Mouse (Mus musculus): ENCODE measurements around the gene Olfr544. TPM values are rescaled to one million over a fixed set of nuclear protein-coding genes. Genes with fewer than 3 reads are reported as not detected.

Olfr544 gene
- polyA plus RNA-seq, 1 experiment from 2014 or later: 0.14 TPM

Other genes starting within 250 kb of the Olfr544 start
- gene Rhog, start 232.3 kb downstream of the Olfr544 start, polyA plus RNA-seq (2015; fragmentation: Nextera tagmentation; extraction: Ambion mirVana): 18.4 and 37.9 TPM in 2 replicates
- gene Stim1, start 220.5 kb downstream of the Olfr544 start, polyA plus RNA-seq (2015; fragmentation: Nextera tagmentation; extraction: Ambion mirVana): 13.2 and 17.0 TPM in 2 replicates
- gene Rrm1, start 46.6 kb downstream of the Olfr544 start, polyA plus RNA-seq (2015; fragmentation: Nextera tagmentation; extraction: Ambion mirVana): 38.0 and 65.1 TPM in 2 replicates
- gene Olfr543, start 6.6 kb downstream of the Olfr544 start, polyA plus RNA-seq (2015; fragmentation: Nextera tagmentation; extraction: Ambion mirVana): 0.36 and 0.56 TPM in 2 replicates
- 0.33 and 0.41 TPM in 2 replicates for gene Olfr545, start 11.3 kb upstream of the Olfr544 start, polyA plus RNA-seq (2015; fragmentation: Nextera tagmentation; extraction: Ambion mirVana)
- not detected in 2 replicates for gene Olfr547, start 46.4 kb upstream of the Olfr544 start, polyA plus RNA-seq (2015; fragmentation: Nextera tagmentation; extraction: Ambion mirVana)
- gene Olfr548-ps1, start 52.6 kb upstream of the Olfr544 start, polyA plus RNA-seq (2015; fragmentation: Nextera tagmentation; extraction: Ambion mirVana): not detected in 2 replicates
- gene Olfr549, start 61.6 kb upstream of the Olfr544 start, polyA plus RNA-seq (2015; fragmentation: Nextera tagmentation; extraction: Ambion mirVana): not detected in 2 replicates
- gene Trim21, start 77.2 kb upstream of the Olfr544 start, polyA plus RNA-seq (2015; fragmentation: Nextera tagmentation; extraction: Ambion mirVana): 0.52 TPM in 1 of 2 replicates, not detected in the other
- not detected in 2 replicates for gene Olfr550, start 83.1 kb upstream of the Olfr544 start, polyA plus RNA-seq (2015; fragmentation: Nextera tagmentation; extraction: Ambion mirVana)
- not detected in 2 replicates for gene Olfr551, start 103.6 kb upstream of the Olfr544 start, polyA plus RNA-seq (2015; fragmentation: Nextera tagmentation; extraction: Ambion mirVana)
- gene Olfr552, start 109.5 kb upstream of the Olfr544 start, polyA plus RNA-seq (2015; fragmentation: Nextera tagmentation; extraction: Ambion mirVana): not detected in 2 replicates
- not detected in 2 replicates for gene Olfr553, start 129.9 kb upstream of the Olfr544 start, polyA plus RNA-seq (2015; fragmentation: Nextera tagmentation; extraction: Ambion mirVana)
- gene Olfr554, start 150.1 kb upstream of the Olfr544 start, polyA plus RNA-seq (2015; fragmentation: Nextera tagmentation; extraction: Ambion mirVana): not detected in 2 replicates
- gene Olfr555, start 170.5 kb upstream of the Olfr544 start, polyA plus RNA-seq (2015; fragmentation: Nextera tagmentation; extraction: Ambion mirVana): not detected in 2 replicates
- gene Olfr556, start 176.6 kb upstream of the Olfr544 start, polyA plus RNA-seq (2015; fragmentation: Nextera tagmentation; extraction: Ambion mirVana): not detected in 2 replicates
- 7.0 and 10.4 TPM in 2 replicates for gene Trim68, start 199.0 kb upstream of the Olfr544 start, polyA plus RNA-seq (2015; fragmentation: Nextera tagmentation; extraction: Ambion mirVana)
- gene Olfr557, start 207.6 kb upstream of the Olfr544 start, polyA plus RNA-seq (2015; fragmentation: Nextera tagmentation; extraction: Ambion mirVana): not detected in 2 replicates
- gene Olfr558, start 213.9 kb upstream of the Olfr544 start, polyA plus RNA-seq (2015; fragmentation: Nextera tagmentation; extraction: Ambion mirVana): 0.22 and 0.54 TPM in 2 replicates
- not detected in 2 replicates for gene Olfr33, start 230.8 kb upstream of the Olfr544 start, polyA plus RNA-seq (2015; fragmentation: Nextera tagmentation; extraction: Ambion mirVana)
- not detected in 2 replicates for gene Olfr559, start 239.2 kb upstream of the Olfr544 start, polyA plus RNA-seq (2015; fragmentation: Nextera tagmentation; extraction: Ambion mirVana)